Comparison of ENCODE assay signal across 7 mouse cellular contexts in genomic region chr17:26561651-26562181, GRCm38 (mm10). TPM values are rescaled to one million over a fixed set of nuclear protein-coding genes. Genes with fewer than 3 reads are reported as not detected.
DNase-seq lines count a peak whose midpoint lies in the region; ATAC-seq lines count a peak whose summit lies in the region.

TSS of gene Dusp1 (minus strand) at chr17:26562128.

- peak within 1 kb of the TSS; percentile 76 for H3K9ac ChIP-seq in lung, embryonic 16.5 days (ENCODE audit: low read length)

- H3K27me3 ChIP-seq in lung, embryonic 16.5 days (ENCODE audit: control insufficient read depth, insufficient read depth, low read depth, low read length), result no peaks in the 10 kb centered on the region

- H3K9me3 ChIP-seq in lung, embryonic 16.5 days (ENCODE audit: control insufficient read depth, low read length), result peaks cover 3% of the 10 kb centered on the region; the same call in 1 of the 2 replicates

- DNase-seq in lung, postnatal 4 days, result no peak
- no peak for DNase-seq in adrenal gland, postnatal 25 days
- no peak for DNase-seq in gastrocnemius, adult 8-10 months (ENCODE audit: low spot score in 2 of 2)
- no peak for DNase-seq in urinary bladder, postnatal 36 days (ENCODE audit: low spot score in 2 of 2)

- H3K4me3 ChIP-seq in lung, embryonic 16.5 days (ENCODE audit: low read length), result peak within 1 kb of the TSS; percentile 80

- ATAC-seq in lung, embryonic 16.5 days (ENCODE audit: low read depth), result peak; percentile 73
- ATAC-seq in inflammation-experienced regulatory T-cells, adult 6 months, result no peak
- no peak for ATAC-seq in megakaryocyte, adult 5-6 weeks (ENCODE audit: poor library complexity, severe bottlenecking)

- WGBS in lung, embryonic 16.5 days, result under 1% methylated on average over 21 of the region's 25 CpGs

- peaks cover 18% of the 10 kb centered on the region for H3K4me1 ChIP-seq in lung, embryonic 16.5 days (replicated peaks; ENCODE audit: control insufficient read depth, insufficient read depth, low read length)

- H3K36me3 ChIP-seq in lung, embryonic 16.5 days (ENCODE audit: control insufficient read depth, insufficient read depth, low read length), result peaks cover 4% of the 10 kb centered on the region; the same call in 1 of the 2 replicates

- H3K4me2 ChIP-seq in lung, embryonic 16.5 days (ENCODE audit: low read depth, low read length), result peak within 1 kb of the TSS; percentile 85

- peak within 1 kb of the TSS; percentile 77 for H3K27ac ChIP-seq in lung, embryonic 16.5 days (ENCODE audit: low read length)

RNA-seq across cellular contexts. Expression of gene Dusp1, which starts in this region (rescaled TPM):
- 25.2 and 28.4 TPM in 2 replicates for polyA plus RNA-seq in lung, embryonic 16.5 days (2015; fragmentation: Nextera tagmentation; extraction: Ambion mirVana)
- total RNA-seq in adrenal gland, postnatal 25 days (2021), result 30.8 and 37.8 TPM in 2 replicates
- total RNA-seq in gastrocnemius, adult 8-10 months (2022), result 10 to 100 TPM; 49.6 to 99.2 (median 59.4) TPM
- 10 to 100 TPM; 31.4 to 56.0 (median 32.0) TPM for polyA plus RNA-seq in inflammation-experienced regulatory T-cells, adult 6 months (2017; shearing (Covaris generic))
- total RNA-seq in megakaryocyte, adult 5-6 weeks (2015), result 265 and 280 TPM in 2 replicates
- total RNA-seq in megakaryocyte, adult 5-6 weeks (2017), result 58.9 and 72.1 TPM in 2 replicates
